Mouse (Mus musculus) neural tube, embryonic 12.5 days (tissue): ENCODE results near the gene Gm47289. TPM values are rescaled to one million over a fixed set of nuclear protein-coding genes. Genes with fewer than 3 reads are reported as not detected.

Source experiments
- ATAC-seq: fragments of 200-750 bp; cut with Nextera tagmentation; 2 replicates; pipeline ENCODE4 v1.8.0; 2017; ENCODE audit warnings: low read depth, mild to moderate bottlenecking, moderate TSS enrichment, moderate library complexity; ENCODE audit not compliant: low FRiP score
- H3K27ac ChIP-seq: fragments of 300-500 bp; sonication (generic); 2 replicates; pipeline ENCODE4 v1.5.1; 2016
- H3K27me3 ChIP-seq: fragments of 300-500 bp; sonication (generic); replicated peaks from 2 replicates; pipeline ENCODE4 v1.6.1; 2016; ENCODE audit warnings: mild to moderate bottlenecking
- H3K36me3 ChIP-seq: fragments of 300-500 bp; sonication (generic); 2 replicates; pipeline ENCODE4 v1.6.1; 2016; ENCODE audit warnings: mild to moderate bottlenecking
- H3K4me1 ChIP-seq: fragments of 300-500 bp; sonication (generic); 2 replicates; pipeline ENCODE4 v1.6.1; 2016
- H3K4me2 ChIP-seq: fragments of 300-500 bp; sonication (generic); replicated peaks from 2 replicates; pipeline ENCODE4 v1.6.1; 2016; ENCODE audit warnings: mild to moderate bottlenecking
- H3K4me3 ChIP-seq: fragments of 300-500 bp; sonication (generic); 2 replicates; pipeline ENCODE4 v1.5.1; 2016
- H3K9ac ChIP-seq: fragments of 300-500 bp; sonication (generic); 2 replicates; pipeline ENCODE4 v1.6.1; 2016; ENCODE audit warnings: mild to moderate bottlenecking
- H3K9me3 ChIP-seq: fragments of 300-500 bp; sonication (generic); 2 replicates; pipeline ENCODE4 v1.6.1; 2016; ENCODE audit warnings: mild to moderate bottlenecking
- WGBS: fragments of 180-500 bp; shearing (Covaris S2); methylation state at CpG from one replicate; pipeline ENCODE4 v1.1.7; 2016; 5-methylcytosine and 5-hydroxymethylcytosine counted together
- polyA plus RNA-seq: library from polyadenylated mRNA; unstranded; fragments of >200 nt; fragmentation: Nextera tagmentation; extraction: Ambion mirVana; gene quantifications from 2 replicates; pipeline ENCODE4 v1.2.1, GENCODE M21; 2016

Gm47289 gene
- polyA plus RNA-seq, 1 experiment from 2014 or later: not detected

- 96% methylated on average over 6 of the region's 6 CpGs for WGBS
- no peak for ATAC-seq
- Histone ChIP-seq H3K9me3 (no peaks in the 10 kb centered on the region), H3K27ac (no peak overlapping the region), H3K4me2 (no peak overlapping the region), H3K27me3 (no peaks in the 10 kb centered on the region), H3K36me3 (no peaks in the 10 kb centered on the region), H3K4me1 (no peaks in the 10 kb centered on the region), H3K4me3 (no peak overlapping the region), H3K9ac (no peak overlapping the region)
Measured at GRCm38 (mm10) chr9:119165548-119165947, 6.6 kb downstream of the Gm47289 start.

GRCm38 (mm10) chr9:119167608-119168007, 8.6 kb downstream of the Gm47289 start:
- Histone ChIP-seq H3K9ac (no peak overlapping the region), H3K4me3 (no peak overlapping the region), H3K36me3 (no peaks in the 10 kb centered on the region), H3K4me1 (no peaks in the 10 kb centered on the region), H3K27me3 (no peaks in the 10 kb centered on the region), H3K27ac (no peak overlapping the region), H3K4me2 (no peak overlapping the region), H3K9me3 (no peaks in the 10 kb centered on the region)
- WGBS: over 99% methylated on average over 2 of the region's 2 CpGs
- no peak for ATAC-seq

GRCm38 (mm10) chr9:119179292-119179691, 20.3 kb downstream of the Gm47289 start:
- no peak for ATAC-seq
- Histone ChIP-seq H3K4me2 (no peak overlapping the region), H3K27ac (no peak overlapping the region), H3K9me3 (no peaks in the 10 kb centered on the region), H3K36me3 (no peaks in the 10 kb centered on the region), H3K4me1 (no peaks in the 10 kb centered on the region; the same call in 1 of the 2 replicates), H3K9ac (no peak overlapping the region), H3K27me3 (no peaks in the 10 kb centered on the region), H3K4me3 (no peak overlapping the region)
- WGBS: 92% methylated on average over 11 of the region's 11 CpGs

- H3K9me3 ChIP-seq: no peaks in the 10 kb centered on the region
- H3K27me3 ChIP-seq: no peaks in the 10 kb centered on the region
- no peaks in the 10 kb centered on the region for H3K36me3 ChIP-seq
- H3K9ac ChIP-seq: no peak overlapping the region
- H3K4me2 ChIP-seq: no peak overlapping the region
- WGBS: 58% methylated on average over 3 of the region's 3 CpGs
- no peak overlapping the region for H3K27ac ChIP-seq
- no peak overlapping the region for H3K4me3 ChIP-seq
- H3K4me1 ChIP-seq: no peaks in the 10 kb centered on the region; the same call in 1 of the 2 replicates
- no peak for ATAC-seq
Measured at GRCm38 (mm10) chr9:119181241-119181728, 22.3 kb downstream of the Gm47289 start.

GRCm38 (mm10) chr9:119192202-119192990, 33.4 kb downstream of the Gm47289 start:
- Histone ChIP-seq H3K9me3 (no peaks in the 10 kb centered on the region), H3K4me2 (no peak overlapping the region), H3K36me3 (no peaks in the 10 kb centered on the region), H3K9ac (no peak overlapping the region), H3K27ac (no peak overlapping the region), H3K4me1 (no peaks in the 10 kb centered on the region), H3K4me3 (no peak overlapping the region), H3K27me3 (no peaks in the 10 kb centered on the region)
- 40% methylated on average over 11 of the region's 11 CpGs for WGBS
- no peak for ATAC-seq

- Histone ChIP-seq H3K27me3 (no peaks in the 10 kb centered on the region), H3K4me3 (no peak overlapping the region), H3K4me1 (no peaks in the 10 kb centered on the region), H3K4me2 (no peak overlapping the region), H3K27ac (no peak overlapping the region), H3K9me3 (peaks cover under 1% of the 10 kb centered on the region; the same call in 1 of the 2 replicates), H3K36me3 (no peaks in the 10 kb centered on the region), H3K9ac (no peak overlapping the region)
- ATAC-seq: no peak
- 91% methylated on average over 10 of the region's 10 CpGs for WGBS
Measured at GRCm38 (mm10) chr9:119199151-119199861, 40.3 kb downstream of the Gm47289 start.

GRCm38 (mm10) chr9:119201653-119202052, 42.7 kb downstream of the Gm47289 start:
- no peaks in the 10 kb centered on the region for H3K27me3 ChIP-seq
- H3K9me3 ChIP-seq: peaks cover 5% of the 10 kb centered on the region; the same call in 1 of the 2 replicates
- H3K4me1 ChIP-seq: no peaks in the 10 kb centered on the region
- WGBS: 85% methylated on average over 5 of the region's 5 CpGs
- no peak overlapping the region for H3K9ac ChIP-seq
- H3K27ac ChIP-seq: no peak overlapping the region
- no peak overlapping the region for H3K4me3 ChIP-seq
- H3K36me3 ChIP-seq: no peaks in the 10 kb centered on the region
- no peak for ATAC-seq
- no peak overlapping the region for H3K4me2 ChIP-seq

- Histone ChIP-seq H3K9me3 (peaks cover 5% of the 10 kb centered on the region; the same call in 1 of the 2 replicates), H3K36me3 (no peaks in the 10 kb centered on the region), H3K4me2 (no peak overlapping the region), H3K9ac (no peak overlapping the region), H3K4me3 (no peak overlapping the region), H3K27ac (no peak overlapping the region), H3K4me1 (no peaks in the 10 kb centered on the region), H3K27me3 (no peaks in the 10 kb centered on the region)
- no peak for ATAC-seq
- 94% methylated on average over 9 of the region's 9 CpGs for WGBS
Measured at GRCm38 (mm10) chr9:119203617-119204016, 44.7 kb downstream of the Gm47289 start.

- Histone ChIP-seq H3K9me3 (peaks cover 5% of the 10 kb centered on the region; the same call in 1 of the 2 replicates), H3K9ac (no peak overlapping the region), H3K27ac (no peak overlapping the region), H3K36me3 (no peaks in the 10 kb centered on the region), H3K4me1 (no peaks in the 10 kb centered on the region), H3K4me3 (no peak overlapping the region), H3K27me3 (no peaks in the 10 kb centered on the region), H3K4me2 (no peak overlapping the region)
- ATAC-seq: no peak
- WGBS: 89% methylated on average over 5 of the region's 5 CpGs
Measured at GRCm38 (mm10) chr9:119205756-119206155, 46.8 kb downstream of the Gm47289 start.

GRCm38 (mm10) chr9:119206666-119207065, 47.7 kb downstream of the Gm47289 start:
- H3K4me2 ChIP-seq: no peak overlapping the region
- no peak overlapping the region for H3K4me3 ChIP-seq
- H3K9ac ChIP-seq: no peak overlapping the region
- WGBS: 76% methylated on average over 2 of the region's 2 CpGs
- H3K9me3 ChIP-seq: peaks cover 5% of the 10 kb centered on the region; the same call in 1 of the 2 replicates
- H3K27me3 ChIP-seq: no peaks in the 10 kb centered on the region
- H3K4me1 ChIP-seq: no peaks in the 10 kb centered on the region
- ATAC-seq: no peak
- no peak overlapping the region for H3K27ac ChIP-seq
- no peaks in the 10 kb centered on the region for H3K36me3 ChIP-seq

- peaks cover 5% of the 10 kb centered on the region; the same call in 1 of the 2 replicates for H3K9me3 ChIP-seq
- WGBS: 85% methylated on average over 4 of the region's 4 CpGs
- H3K4me2 ChIP-seq: no peak overlapping the region
- H3K27ac ChIP-seq: no peak overlapping the region
- H3K27me3 ChIP-seq: no peaks in the 10 kb centered on the region
- H3K9ac ChIP-seq: no peak overlapping the region
- ATAC-seq: no peak
- no peaks in the 10 kb centered on the region for H3K36me3 ChIP-seq
- no peak overlapping the region for H3K4me3 ChIP-seq
- no peaks in the 10 kb centered on the region for H3K4me1 ChIP-seq
Measured at GRCm38 (mm10) chr9:119207113-119207512, 48.2 kb downstream of the Gm47289 start.

- H3K36me3 ChIP-seq: no peaks in the 10 kb centered on the region
- H3K27ac ChIP-seq: no peak within 1 kb of the TSS
- peaks cover 5% of the 10 kb centered on the region; the same call in 1 of the 2 replicates for H3K9me3 ChIP-seq
- no peak within 1 kb of the TSS for H3K4me2 ChIP-seq
- ATAC-seq: no peak
- WGBS: 97% methylated on average over 4 of the region's 4 CpGs
- no peak within 1 kb of the TSS for H3K4me3 ChIP-seq
- no peaks in the 10 kb centered on the region for H3K4me1 ChIP-seq
- H3K9ac ChIP-seq: no peak within 1 kb of the TSS
- H3K27me3 ChIP-seq: no peaks in the 10 kb centered on the region
Measured at GRCm38 (mm10) chr9:119208998-119209397, 50.0 kb downstream of the Gm47289 start, which contains the start of gene Slc22a13. Slc22a13 (minus strand) TSS chr9:119209098.
